Mouse (Mus musculus): ENCODE data around the gene Olfr821. TPM values are rescaled to one million over a fixed set of nuclear protein-coding genes. Genes with fewer than 3 reads are reported as not detected.

Gene Olfr821
- polyA plus RNA-seq, 1 experiment from 2014 or later = not detected

- TF ChIP-seq CTCF (IDR thresholded peaks at IDR 0.05; ENCODE audit: low read depth) = no peak
- no peaks in the 10 kb centered on the region for H3K4me1 ChIP-seq (replicated peaks; ENCODE audit: insufficient read depth, low read length)
- H3K4me2 ChIP-seq (ENCODE audit: low read length) = no peak within 1 kb of the TSS
- ATAC-seq (replicated peaks; ENCODE audit: low FRiP score, low read depth) = no peak
- H3K9me3 ChIP-seq (replicated peaks; ENCODE audit: low read length) = no peaks in the 10 kb centered on the region
- DNase-seq (ENCODE audit: low spot score) = no peak
- no peak within 1 kb of the TSS for H3K27ac ChIP-seq
- no peak within 1 kb of the TSS for H3K9ac ChIP-seq (ENCODE audit: low read depth, low read length)
- H3K27me3 ChIP-seq (ENCODE audit: insufficient read depth, low read length) = no peaks in the 10 kb centered on the region
- H3K4me3 ChIP-seq (replicated peaks; ENCODE audit: low read depth, low read length) = no peak within 1 kb of the TSS
- H3K36me3 ChIP-seq (ENCODE audit: insufficient read depth, low read length) = no peaks in the 10 kb centered on the region
Measured at GRCm38 (mm10) chr10:130070910-130071309, 40.8 kb downstream of the Olfr821 start, which contains the start of gene Olfr822. Gene Olfr822 (plus strand): TSS chr10:130071210.

Other genes with a start within 250 kb of the Olfr821 start
- gene Olfr810, start 235.4 kb upstream of the Olfr821 start, polyA plus RNA-seq (2015; fragmentation: Nextera tagmentation; extraction: Ambion mirVana) = not detected in 2 replicates
- gene Olfr811, start 226.0 kb upstream of the Olfr821 start, polyA plus RNA-seq (2015; fragmentation: Nextera tagmentation; extraction: Ambion mirVana) = not detected in 2 replicates
- gene Olfr812, start 184.3 kb upstream of the Olfr821 start, polyA plus RNA-seq (2015; fragmentation: Nextera tagmentation; extraction: Ambion mirVana) = not detected in 2 replicates
- not detected in 2 replicates for gene Olfr813, start 175.0 kb upstream of the Olfr821 start, polyA plus RNA-seq (2015; fragmentation: Nextera tagmentation; extraction: Ambion mirVana)
- gene Olfr814, start 150.5 kb upstream of the Olfr821 start, polyA plus RNA-seq (2015; fragmentation: Nextera tagmentation; extraction: Ambion mirVana) = not detected in 2 replicates
- gene Olfr815, start 124.5 kb upstream of the Olfr821 start, polyA plus RNA-seq (2015; fragmentation: Nextera tagmentation; extraction: Ambion mirVana) = not detected in 2 replicates
- gene Olfr816, start 114.8 kb upstream of the Olfr821 start, polyA plus RNA-seq (2015; fragmentation: Nextera tagmentation; extraction: Ambion mirVana) = not detected in 2 replicates
- not detected in 2 replicates for gene Olfr818, start 81.2 kb upstream of the Olfr821 start, polyA plus RNA-seq (2015; fragmentation: Nextera tagmentation; extraction: Ambion mirVana)
- gene Olfr819, start 63.1 kb upstream of the Olfr821 start, polyA plus RNA-seq (2015; fragmentation: Nextera tagmentation; extraction: Ambion mirVana) = not detected in 2 replicates
- gene Olfr247, start 54.2 kb upstream of the Olfr821 start, polyA plus RNA-seq (2015; fragmentation: Nextera tagmentation; extraction: Ambion mirVana) = not detected in 2 replicates
- gene Gm10310, start 45.3 kb upstream of the Olfr821 start, polyA plus RNA-seq (2015; fragmentation: Nextera tagmentation; extraction: Ambion mirVana) = not detected in 2 replicates
- not detected in 2 replicates for gene Olfr820, start 17.7 kb upstream of the Olfr821 start, polyA plus RNA-seq (2015; fragmentation: Nextera tagmentation; extraction: Ambion mirVana)
- gene Olfr822, start 40.9 kb downstream of the Olfr821 start, polyA plus RNA-seq (2015; fragmentation: Nextera tagmentation; extraction: Ambion mirVana) = not detected in 2 replicates
- not detected in 2 replicates for gene Olfr823, start 85.0 kb downstream of the Olfr821 start, polyA plus RNA-seq (2015; fragmentation: Nextera tagmentation; extraction: Ambion mirVana)
- gene Olfr824, start 99.7 kb downstream of the Olfr821 start, polyA plus RNA-seq (2015; fragmentation: Nextera tagmentation; extraction: Ambion mirVana) = not detected in 2 replicates
- gene Olfr825, start 136.4 kb downstream of the Olfr821 start, polyA plus RNA-seq (2015; fragmentation: Nextera tagmentation; extraction: Ambion mirVana) = not detected in 2 replicates
- gene Olfr826, start 153.8 kb downstream of the Olfr821 start, polyA plus RNA-seq (2015; fragmentation: Nextera tagmentation; extraction: Ambion mirVana) = not detected in 2 replicates
- gene Olfr827, start 184.1 kb downstream of the Olfr821 start, polyA plus RNA-seq (2015; fragmentation: Nextera tagmentation; extraction: Ambion mirVana) = not detected in 2 replicates
- not detected in 2 replicates for gene Neurod4, start 249.9 kb downstream of the Olfr821 start, polyA plus RNA-seq (2015; fragmentation: Nextera tagmentation; extraction: Ambion mirVana)